Mouse (Mus musculus): Measurements from ENCODE around the gene Pfdn6.
A peak's percentile ranks its signal among the peaks of the same experiment; 100 is the strongest.
"Not testable (repeated sequence)": the region's sequence is repeated elsewhere in the genome, so short reads cannot be mapped to it uniquely, and the experiment has no call there.

Gene Pfdn6

DNA sequence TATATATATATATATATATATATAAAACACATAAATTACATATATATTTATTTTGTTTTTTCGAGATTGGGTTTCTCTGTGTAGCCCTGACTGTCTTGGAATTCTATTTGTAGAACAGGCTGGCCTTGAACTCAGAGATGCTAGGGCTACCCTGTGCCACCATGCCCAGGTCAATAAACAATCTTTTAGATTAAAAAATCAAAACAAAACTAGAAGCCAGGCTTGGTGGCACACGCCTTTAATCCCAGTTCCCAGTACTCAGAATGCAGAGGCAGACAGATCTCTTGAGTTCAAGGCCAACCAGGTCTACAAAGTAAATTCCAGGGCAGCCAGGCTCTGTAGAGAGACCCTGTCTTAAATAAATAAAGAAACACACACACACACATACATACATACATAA is 48.8 kb downstream of the Pfdn6 start:
- DNase-seq = peak; percentile 74

DNA sequence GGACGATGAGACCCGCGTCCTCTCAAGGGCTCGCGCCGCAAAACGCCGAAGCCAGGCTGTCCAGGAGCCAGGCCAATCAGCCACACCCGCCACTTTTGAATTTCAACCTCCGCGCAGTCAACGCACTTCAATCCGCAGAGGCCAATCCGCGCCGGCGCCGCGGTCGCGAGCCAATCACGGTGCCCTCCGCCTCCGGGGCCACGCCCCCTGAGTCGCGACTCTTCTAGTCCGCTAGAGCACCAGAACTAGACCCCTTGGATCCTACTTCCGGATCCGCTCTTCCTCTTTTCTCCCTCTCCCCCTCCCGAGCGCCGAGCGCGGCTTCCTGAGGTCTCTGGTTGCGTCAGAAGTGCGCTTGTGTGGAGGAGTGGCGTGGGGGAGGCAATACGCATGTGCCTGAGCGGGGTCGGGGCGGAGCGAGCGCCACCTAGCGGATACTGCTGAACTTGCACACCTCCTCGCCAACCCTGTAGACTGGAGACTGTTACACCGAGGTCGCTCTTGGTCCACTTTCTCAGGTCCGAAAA is 49.5 kb downstream of the Pfdn6 start, which contains the start of gene Kifc1:
Gene Kifc1 (minus strand): TSS at position 129 of the 527 bp plus-strand sequence.
- DNase-seq = peak; percentile 100

DNA sequence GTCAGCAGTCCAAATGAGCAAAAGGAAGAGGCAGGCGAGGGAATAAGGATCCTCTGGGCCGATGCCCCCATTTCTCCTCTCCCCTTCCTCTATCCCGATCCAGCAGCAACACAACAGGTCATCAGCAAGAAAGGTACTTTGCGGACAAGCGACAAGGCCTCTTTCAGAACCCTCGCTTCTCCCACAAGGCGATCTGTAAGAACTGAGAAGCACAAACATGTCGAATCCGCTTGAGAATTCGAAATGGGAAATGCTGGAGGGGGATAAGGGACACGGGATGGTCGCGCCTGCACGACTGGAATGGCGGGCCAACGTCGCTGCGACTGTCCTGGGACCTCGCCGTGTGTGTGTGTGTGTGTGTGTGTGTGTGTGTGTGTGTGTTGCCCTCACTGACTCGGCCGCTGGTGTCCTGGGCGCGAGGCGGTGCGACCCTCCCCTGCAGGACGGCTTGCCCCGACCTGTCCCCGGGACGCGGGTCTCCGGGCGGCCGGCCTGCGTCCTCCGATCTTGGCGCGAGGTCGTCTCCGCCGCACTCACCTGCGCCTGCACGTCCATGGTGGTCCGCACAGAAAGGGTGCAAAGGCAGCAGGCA is 50.1 kb downstream of the Pfdn6 start:
- DNase-seq = not testable (repeated sequence)

Measured in heart, adult 11 months (tissue).